Mouse (Mus musculus): ENCODE measurements around the gene AU018091.
"Not testable (repeated sequence)": the region's sequence is repeated elsewhere in the genome, so short reads cannot be mapped to it uniquely, and the experiment has no call there.

AU018091 gene

GRCm38 (mm10) chr7:3168925-3169324 lies at the start of gene AU018091:
Gene AU018091, minus strand, starts transcription at chr7:3169203.
- DNase-seq (ENCODE audit: low read depth): no peak

- DNase-seq (ENCODE audit: low read depth): no peak
Observed at GRCm38 (mm10) chr7:3217546-3218056, 48.6 kb upstream of the AU018091 start.

GRCm38 (mm10) chr7:3216331-3216730 lies 47.3 kb upstream of the AU018091 start:
- no peak for DNase-seq (ENCODE audit: low read depth)

GRCm38 (mm10) chr7:3213557-3213956 lies 44.6 kb upstream of the AU018091 start:
- no peak for DNase-seq (ENCODE audit: low read depth)

DNA sequence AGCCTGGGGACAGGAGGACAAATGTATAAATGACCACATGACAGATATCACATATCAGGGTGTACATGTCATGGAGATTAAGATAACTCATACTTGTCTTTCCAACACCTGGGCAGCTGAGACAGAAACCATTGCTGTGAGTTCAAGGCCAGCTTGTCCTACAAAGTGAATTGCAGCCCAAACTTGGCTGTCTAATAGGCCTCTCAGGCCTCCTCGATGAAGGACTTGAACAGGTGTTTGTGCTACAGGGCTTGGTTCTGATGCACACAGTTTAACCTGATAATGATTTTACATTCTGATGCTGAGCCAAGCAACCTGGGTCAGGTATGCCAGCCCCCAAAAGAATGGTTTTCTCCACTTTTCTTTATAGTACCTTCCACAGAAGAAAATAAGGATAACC lies 44.2 kb upstream of the AU018091 start:
- DNase-seq (ENCODE audit: low read depth): no peak

- no peak for DNase-seq (ENCODE audit: low read depth)
Observed at GRCm38 (mm10) chr7:3212002-3212790, 43.2 kb upstream of the AU018091 start.

DNA sequence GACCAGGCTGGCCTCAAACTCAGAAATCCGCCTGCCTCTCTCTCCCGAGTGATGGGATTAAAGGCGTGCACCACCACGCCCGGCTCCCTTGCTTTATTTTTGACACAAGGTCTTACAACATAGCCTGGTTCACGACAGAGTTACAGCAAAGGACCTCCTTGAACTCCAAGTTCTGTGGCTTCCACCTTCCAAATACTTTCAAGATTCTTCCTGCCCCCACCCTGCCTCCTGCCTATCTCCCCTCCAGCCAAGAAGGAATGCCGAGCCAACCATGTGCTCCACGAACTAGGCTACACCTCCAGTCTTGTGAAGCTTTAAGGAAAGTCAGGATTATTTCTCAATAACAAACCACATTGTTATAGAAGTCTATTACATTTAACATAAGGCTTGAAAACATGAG lies 42.5 kb upstream of the AU018091 start:
- no peak for DNase-seq (ENCODE audit: low read depth)

- DNase-seq (ENCODE audit: low read depth): no peak
Observed at GRCm38 (mm10) chr7:3210605-3211004, 41.6 kb upstream of the AU018091 start.

DNA sequence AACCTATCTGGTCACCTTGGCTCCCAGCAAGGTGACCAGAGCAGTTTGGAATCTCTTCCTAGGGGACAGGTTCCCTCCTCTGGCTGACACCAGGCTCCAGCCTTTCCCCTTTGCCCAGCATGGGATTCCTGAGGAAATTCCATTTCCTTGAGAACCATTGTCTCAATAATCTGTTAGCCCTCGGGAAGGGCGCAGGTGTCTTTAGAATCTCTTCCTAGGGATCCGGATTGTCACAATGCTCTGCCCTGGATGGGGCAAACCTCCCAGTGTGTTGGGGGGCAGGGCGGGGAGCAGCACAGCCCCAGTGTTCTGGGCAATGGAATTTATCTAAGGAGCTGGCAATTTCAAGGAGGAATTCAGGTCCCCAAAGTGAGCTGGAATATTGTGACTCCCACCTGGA lies 37.5 kb upstream of the AU018091 start:
- DNase-seq (ENCODE audit: low read depth): no peak

GRCm38 (mm10) chr7:3204628-3205027 lies 35.6 kb upstream of the AU018091 start:
- no peak for DNase-seq (ENCODE audit: low read depth)

DNA sequence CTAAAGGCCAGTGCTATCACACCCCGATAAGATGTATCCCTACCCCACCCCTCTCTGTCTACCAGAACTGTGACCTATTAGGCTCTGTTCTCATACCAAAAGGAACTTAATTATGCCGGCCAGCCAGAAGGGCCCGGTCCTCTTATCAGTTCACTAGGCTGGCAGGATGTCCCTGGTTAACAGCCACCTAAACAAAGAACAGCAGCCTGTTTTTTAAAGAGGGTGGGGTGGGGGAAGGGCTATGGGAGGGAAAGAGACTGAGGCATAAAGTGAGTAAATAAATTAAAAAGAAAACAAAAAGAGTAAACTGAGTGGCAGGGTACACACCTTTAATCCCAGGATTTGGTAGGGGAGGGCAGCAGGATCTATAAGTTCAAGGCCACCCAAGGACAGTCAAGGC lies 34.9 kb upstream of the AU018091 start:
- DNase-seq (ENCODE audit: low read depth): no peak

- DNase-seq (ENCODE audit: low read depth): no peak
Observed at GRCm38 (mm10) chr7:3201134-3201705, 32.2 kb upstream of the AU018091 start.

- DNase-seq (ENCODE audit: low read depth): no peak
Observed at GRCm38 (mm10) chr7:3198884-3199283, 29.9 kb upstream of the AU018091 start.

DNA sequence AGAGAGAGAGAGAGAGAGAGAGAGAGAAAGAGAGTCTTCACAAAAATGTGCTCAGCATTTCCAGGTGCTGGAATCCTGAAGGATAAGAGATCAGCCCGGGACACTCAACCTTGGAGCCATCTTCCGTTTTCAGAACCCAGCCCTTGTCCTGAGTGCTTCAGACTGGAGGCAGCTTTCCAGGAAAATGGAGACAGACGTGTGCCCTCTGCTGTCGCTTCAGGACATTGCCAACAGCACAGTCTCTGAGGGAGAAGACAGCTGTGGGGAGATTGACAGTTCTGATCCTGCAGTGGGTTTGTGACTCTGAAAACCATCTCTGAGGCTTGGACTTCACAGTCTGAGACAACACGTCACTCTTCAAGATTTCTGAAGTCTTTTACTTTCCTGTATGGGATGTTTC lies 26.8 kb upstream of the AU018091 start:
- DNase-seq (ENCODE audit: low read depth): no peak

DNA sequence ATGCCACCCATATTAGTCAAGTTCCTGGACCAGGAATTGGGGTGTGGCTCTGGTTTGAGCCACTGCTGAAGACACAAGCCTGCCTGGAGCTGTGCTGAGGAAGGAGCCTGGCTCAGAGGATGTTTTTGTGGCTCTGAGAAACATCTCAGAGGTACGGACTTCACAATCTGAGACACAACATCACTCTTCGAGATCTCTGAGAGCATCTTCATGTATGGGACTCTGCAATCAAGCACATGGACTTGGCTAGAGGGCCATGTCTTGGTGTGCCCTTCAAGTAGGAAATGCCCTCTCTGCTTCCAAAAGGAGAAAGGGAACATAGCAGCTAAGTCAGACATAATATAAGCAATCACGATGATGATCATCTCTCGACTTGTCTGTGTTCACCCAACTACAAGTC lies 25.5 kb upstream of the AU018091 start:
- DNase-seq (ENCODE audit: low read depth): no peak

GRCm38 (mm10) chr7:3193905-3194304 lies 24.9 kb upstream of the AU018091 start:
- no peak for DNase-seq (ENCODE audit: low read depth)

DNA sequence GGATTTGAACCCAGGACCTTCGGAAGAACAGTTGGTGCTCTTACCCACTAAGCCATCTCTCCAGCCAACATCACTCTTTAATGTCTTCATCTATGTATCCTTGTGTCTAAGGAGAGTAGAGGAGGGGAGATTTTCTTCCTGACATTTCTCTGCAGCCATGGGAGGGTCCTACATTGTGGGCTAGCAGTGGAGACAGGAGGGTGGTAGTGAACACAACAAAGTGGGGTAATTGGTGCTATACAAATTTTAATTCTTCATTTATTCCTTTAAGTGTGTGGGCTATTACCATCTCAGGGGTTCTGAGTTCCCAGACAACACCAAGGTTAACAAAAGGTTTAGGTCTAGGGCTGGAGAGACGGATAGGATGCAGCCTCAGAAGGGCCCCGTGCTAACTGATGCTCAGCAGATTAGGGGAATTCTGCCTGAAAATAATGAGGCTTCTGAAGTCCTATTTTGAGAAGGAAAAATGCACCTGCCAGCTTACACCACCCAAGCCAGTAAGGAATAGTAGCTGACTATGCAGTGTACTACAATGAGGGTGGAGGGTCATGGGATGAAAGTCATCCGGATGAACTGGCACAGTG lies 24.1 kb upstream of the AU018091 start:
- DNase-seq (ENCODE audit: low read depth): no peak

GRCm38 (mm10) chr7:3191971-3192498 lies 23.0 kb upstream of the AU018091 start:
- no peak for DNase-seq (ENCODE audit: low read depth)

- DNase-seq (ENCODE audit: low read depth): not testable (repeated sequence)
Observed at GRCm38 (mm10) chr7:3186726-3187125, 17.7 kb upstream of the AU018091 start.

- no peak for DNase-seq (ENCODE audit: low read depth)
Observed at GRCm38 (mm10) chr7:3186136-3186535, 17.1 kb upstream of the AU018091 start.

DNA sequence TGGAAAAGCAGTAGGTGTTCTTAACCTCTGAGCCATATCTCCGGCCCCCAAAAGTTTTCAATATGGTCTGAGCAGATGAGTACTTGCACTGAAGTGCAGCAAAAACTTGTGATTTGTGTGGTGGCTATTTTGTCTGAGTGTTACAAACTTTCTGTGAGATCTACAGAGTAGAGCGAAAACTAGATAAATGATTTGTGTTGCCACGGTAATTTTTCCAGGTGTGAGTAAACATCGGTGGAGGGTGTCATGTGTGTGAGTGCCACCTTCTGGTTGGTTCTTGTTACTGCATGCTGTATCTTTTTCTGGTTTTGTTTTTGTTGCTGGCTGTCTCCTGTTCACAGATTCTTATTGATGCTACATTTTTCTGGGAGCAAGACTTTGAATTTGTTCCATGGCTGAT lies 15.4 kb upstream of the AU018091 start:
- DNase-seq (ENCODE audit: low read depth): no peak

DNA sequence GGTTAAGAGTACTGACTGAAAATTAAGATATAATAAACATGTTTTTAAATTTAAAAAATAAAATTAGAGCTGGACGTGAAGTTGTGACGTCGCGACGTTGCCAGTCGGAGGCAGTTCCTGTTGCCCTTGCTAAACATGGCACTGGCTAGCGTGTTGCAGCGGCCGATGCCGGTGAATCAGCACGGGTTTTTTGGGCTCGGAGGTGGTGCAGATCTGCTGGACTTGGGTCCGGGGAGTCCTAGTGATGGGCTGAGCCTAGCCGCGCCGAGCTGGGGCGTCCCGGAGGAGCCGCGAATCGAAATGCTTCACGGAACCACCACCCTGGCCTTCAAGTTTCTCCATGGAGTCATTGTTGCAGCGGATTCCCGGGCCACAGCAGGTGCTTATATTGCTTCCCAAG lies 12.0 kb upstream of the AU018091 start:
- DNase-seq (ENCODE audit: low read depth): not testable (repeated sequence)

DNA sequence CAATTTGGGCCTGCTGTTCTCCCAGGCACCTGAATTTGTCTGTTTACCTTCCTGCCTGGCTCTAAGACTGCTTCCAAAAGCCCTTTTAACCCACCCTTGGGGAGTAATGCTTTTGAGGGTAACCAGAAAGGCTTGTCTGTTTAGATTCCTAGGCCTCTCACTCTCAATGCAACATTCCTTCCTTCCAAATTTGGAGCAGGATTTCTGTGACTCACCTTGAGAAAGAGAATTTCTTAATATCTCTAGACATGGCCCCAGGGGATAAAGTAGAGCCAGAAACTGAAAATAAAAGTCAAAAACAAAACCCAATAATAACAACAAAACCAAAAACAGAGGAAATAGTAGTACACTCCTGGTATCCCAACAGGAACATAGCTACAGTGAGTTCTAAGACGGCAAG lies 707 bp downstream of the AU018091 start:
- no peak for DNase-seq (ENCODE audit: low read depth)

Measured in c-Kit-positive CD71-positive TER-119-negative erythroid progenitor cells, embryonic 14.5 days (primary cell).